Mouse (Mus musculus): ENCODE results near the gene 5430419D17Rik. TPM values are rescaled to one million over a fixed set of nuclear protein-coding genes. Genes with fewer than 3 reads are reported as not detected.

The 5430419D17Rik gene
- total and polyA plus RNA-seq, 3 experiments = not detected

DNA sequence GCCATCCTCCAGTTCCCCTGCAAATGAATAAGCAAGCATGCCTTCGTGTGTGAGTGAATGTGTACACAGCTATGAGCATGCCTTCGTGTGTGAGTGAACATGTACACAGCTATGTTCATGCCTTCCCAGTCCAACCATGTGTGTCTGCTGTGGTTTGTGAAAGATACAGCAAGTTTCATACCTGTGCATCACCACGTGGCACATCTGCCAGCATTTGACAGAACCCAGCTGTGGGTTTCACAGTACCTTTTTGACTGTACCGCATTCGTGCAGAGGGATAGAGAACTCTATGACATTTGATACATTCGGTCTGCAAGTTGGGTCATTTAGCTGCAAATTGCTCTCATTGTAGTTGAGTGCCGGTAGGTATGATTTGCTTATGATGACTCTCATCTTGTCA is 140.3 kb downstream of the 5430419D17Rik start:
- Histone ChIP-seq H3K4me1 (ENCODE audit: control insufficient read depth in 1 of 2, insufficient read depth in 2 of 2, low read length in 2 of 2) (no peaks in the 10 kb centered on the region), H3K4me3 (ENCODE audit: control insufficient read depth in 1 of 2, insufficient read depth in 1 of 2, low read depth in 2 of 2, low read length in 2 of 2) (no peak overlapping the region), H3K27ac (ENCODE audit: control insufficient read depth, low read depth, low read length) (no peak overlapping the region), H3K79me2 (ENCODE audit: control insufficient read depth, insufficient read depth, low read length, poor library complexity) (no peaks in the 10 kb centered on the region), H3K27me3 (ENCODE audit: control insufficient read depth in 1 of 2, insufficient read depth in 2 of 2, low read length in 2 of 2) (no peaks in the 10 kb centered on the region), H3K9ac (ENCODE audit: control insufficient read depth, low read depth, low read length, poor library complexity, severe bottlenecking) (no peak overlapping the region), H3K9me3 (replicated peaks; ENCODE audit: insufficient read depth, low read length) (no peaks in the 10 kb centered on the region), H3K36me3 (ENCODE audit: control insufficient read depth in 1 of 2, insufficient read depth in 2 of 2, low read length in 2 of 2) (no peaks in the 10 kb centered on the region; a peak in 1 of 4 replicates)
- TF ChIP-seq RCOR1 (IDR thresholded peaks at IDR 0.05; ENCODE audit: low read depth, low read length) (no peak), GATA1 (IDR thresholded peaks at IDR 0.05; ENCODE audit: low read depth, low read length) (no peak), MAZ (IDR thresholded peaks at IDR 0.05; ENCODE audit: low read depth, low read length) (no peak), MEF2A (IDR thresholded peaks at IDR 0.05; ENCODE audit: extremely low read depth, insufficient replicate concordance, low read depth, low read length, poor library complexity, severe bottlenecking) (no peak), JUND (IDR thresholded peaks at IDR 0.05; ENCODE audit: low read depth, low read length) (no peak), MAX (IDR thresholded peaks at IDR 0.05; ENCODE audit: low read length) (no peak), POLR2A (IDR thresholded peaks at IDR 0.05; ENCODE audit: control insufficient read depth in 1 of 2, insufficient read depth in 1 of 2, low read depth in 1 of 2, low read length in 2 of 2, poor library complexity in 1 of 2) (no peak), NRF1 (IDR thresholded peaks at IDR 0.05; ENCODE audit: insufficient read depth, low read depth, low read length, poor library complexity, severe bottlenecking) (no peak), E2F4 (IDR thresholded peaks at IDR 0.05; ENCODE audit: borderline replicate concordance, low read depth, low read length) (no peak), ZMIZ1 (IDR thresholded peaks at IDR 0.05; ENCODE audit: low read depth, low read length) (no peak), TAL1 (IDR thresholded peaks at IDR 0.05; ENCODE audit: low read length) (no peak)
- DNase-seq (ENCODE audit: low read depth, low spot score) = no peak

DNA sequence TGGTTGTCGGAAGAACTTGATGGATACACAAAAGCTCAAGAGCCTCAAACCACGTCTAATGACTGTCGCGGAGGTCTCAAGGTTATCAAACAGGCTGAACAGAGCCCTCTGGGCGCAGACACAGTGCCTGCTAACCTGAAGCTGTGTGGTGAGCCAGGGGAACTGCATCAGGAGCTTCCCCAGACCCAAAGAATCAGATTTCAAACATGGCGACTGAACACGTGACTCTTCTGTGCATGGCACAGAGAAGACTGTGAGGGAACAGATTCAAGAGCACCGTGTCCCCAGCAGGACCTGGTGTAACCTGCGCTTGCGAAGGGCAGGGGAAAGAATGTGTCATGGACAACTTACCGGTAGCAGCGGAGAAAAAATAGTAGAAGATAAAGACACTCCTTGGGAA is 143.4 kb downstream of the 5430419D17Rik start:
- no peaks in the 10 kb centered on the region; a peak in 1 of 4 replicates for H3K36me3 ChIP-seq (ENCODE audit: control insufficient read depth in 1 of 2, insufficient read depth in 2 of 2, low read length in 2 of 2)
- no peak for DNase-seq (ENCODE audit: low read depth, low spot score)
- H3K27ac ChIP-seq (ENCODE audit: control insufficient read depth, low read depth, low read length) = no peak overlapping the region
- H3K4me3 ChIP-seq (ENCODE audit: control insufficient read depth in 1 of 2, insufficient read depth in 1 of 2, low read depth in 2 of 2, low read length in 2 of 2) = no peak overlapping the region
- H3K4me1 ChIP-seq (ENCODE audit: control insufficient read depth in 1 of 2, insufficient read depth in 2 of 2, low read length in 2 of 2) = no peaks in the 10 kb centered on the region
- TF ChIP-seq RAD21 (IDR thresholded peaks at IDR 0.05; ENCODE audit: low read depth, low read length) = no peak
- TF ChIP-seq GABPA (IDR thresholded peaks at IDR 0.05; ENCODE audit: low read depth, low read length) = no peak
- no peak for TF ChIP-seq MAX (IDR thresholded peaks at IDR 0.05; ENCODE audit: low read length)
- no peak for TF ChIP-seq CTCF (IDR thresholded peaks at IDR 0.05 in 2 of 3, conservative IDR thresholded peaks at IDR 0.05 in 1 of 3; ENCODE audit: control insufficient read depth in 1 of 3, insufficient read depth in 1 of 3, low read depth in 2 of 3, low read length in 3 of 3, poor library complexity in 1 of 3, severe bottlenecking in 1 of 3)
- TF ChIP-seq UBTF (IDR thresholded peaks at IDR 0.05; ENCODE audit: borderline replicate concordance, insufficient read depth, low read depth, low read length) = no peak
- no peak for TF ChIP-seq POLR2AphosphoS2 (IDR thresholded peaks at IDR 0.05; ENCODE audit: low read length)
- no peak for TF ChIP-seq USF1 (IDR thresholded peaks at IDR 0.05; ENCODE audit: low read depth, low read length)
- no peak for TF ChIP-seq ZNF384 (IDR thresholded peaks at IDR 0.05; ENCODE audit: low read depth, low read length)
- TF ChIP-seq BHLHE40 (IDR thresholded peaks at IDR 0.05; ENCODE audit: borderline replicate concordance, low read depth, low read length) = no peak
- no peak for TF ChIP-seq TAL1 (IDR thresholded peaks at IDR 0.05; ENCODE audit: low read length)
- TF ChIP-seq CHD2 (IDR thresholded peaks at IDR 0.05; ENCODE audit: low read length) = no peak
- no peak for TF ChIP-seq RCOR1 (IDR thresholded peaks at IDR 0.05; ENCODE audit: low read depth, low read length)
- TF ChIP-seq POLR2A (IDR thresholded peaks at IDR 0.05; ENCODE audit: control insufficient read depth in 1 of 2, insufficient read depth in 1 of 2, low read depth in 1 of 2, low read length in 2 of 2, poor library complexity in 1 of 2) = no peak
- no peak for TF ChIP-seq EP300 (IDR thresholded peaks at IDR 0.05; ENCODE audit: low read depth in 1 of 2, low read length in 2 of 2)
- no peak for TF ChIP-seq TCF12 (IDR thresholded peaks at IDR 0.05; ENCODE audit: low read depth, low read length)
- TF ChIP-seq JUND (IDR thresholded peaks at IDR 0.05; ENCODE audit: low read depth, low read length) = no peak
- H3K27me3 ChIP-seq (ENCODE audit: control insufficient read depth in 1 of 2, insufficient read depth in 2 of 2, low read length in 2 of 2) = no peaks in the 10 kb centered on the region
- H3K9me3 ChIP-seq (replicated peaks; ENCODE audit: insufficient read depth, low read length) = no peaks in the 10 kb centered on the region
- H3K79me2 ChIP-seq (ENCODE audit: control insufficient read depth, insufficient read depth, low read length, poor library complexity) = no peaks in the 10 kb centered on the region
- no peak overlapping the region for H3K9ac ChIP-seq (ENCODE audit: control insufficient read depth, low read depth, low read length, poor library complexity, severe bottlenecking)

All from MEL (cell line).